Mouse (Mus musculus) hindbrain, postnatal 0 days (tissue): ENCODE data around the gene Ssr4. TPM values are rescaled to one million over a fixed set of nuclear protein-coding genes. Genes with fewer than 3 reads are reported as not detected.

ENCODE experiments used
- ATAC-seq: fragments of 200-750 bp; cut with Nextera tagmentation; 2 replicates; pipeline ENCODE4 v1.8.0; 2017; ENCODE audit warnings: mild to moderate bottlenecking, moderate TSS enrichment, moderate library complexity
- DNase-seq: peaks from one replicate; pipeline ENCODE4 v3.0.0-alpha.2; 2015; ENCODE audit warnings: low spot score
- H3K27ac ChIP-seq: fragments of 300-500 bp; sonication (generic); 2 replicates; pipeline ENCODE4 v1.5.1; 2014; ENCODE audit warnings: mild to moderate bottlenecking
- H3K27me3 ChIP-seq: fragments of 300-500 bp; sonication (generic); 2 replicates; pipeline ENCODE4 v1.6.1; 2014; ENCODE audit warnings: low read length, mixed read lengths; ENCODE audit not compliant: insufficient read depth
- H3K36me3 ChIP-seq: fragments of 300-500 bp; sonication (generic); 2 replicates; pipeline ENCODE4 v1.6.1; 2014; ENCODE audit warnings: low read length, mixed read lengths; ENCODE audit not compliant: insufficient read depth
- H3K4me1 ChIP-seq: fragments of 300-500 bp; sonication (generic); 2 replicates; pipeline ENCODE4 v1.6.1; 2014; ENCODE audit warnings: antibody characterized with exemption, low read length, mixed read lengths; ENCODE audit not compliant: insufficient read depth
- H3K4me2 ChIP-seq: fragments of 300-500 bp; sonication (generic); 2 replicates; pipeline ENCODE4 v1.6.1; 2014; ENCODE audit warnings: low read depth, mild to moderate bottlenecking, low read length, moderate library complexity, mixed read lengths
- H3K4me3 ChIP-seq: fragments of 300-500 bp; sonication (generic); 2 replicates; pipeline ENCODE4 v1.5.1; 2014; ENCODE audit warnings: low read length
- H3K9ac ChIP-seq: fragments of 300-500 bp; sonication (generic); replicated peaks from 2 replicates; pipeline ENCODE4 v1.6.1; 2014; ENCODE audit warnings: mild to moderate bottlenecking, low read length, moderate library complexity, mixed read lengths
- H3K9me3 ChIP-seq: fragments of 300-500 bp; sonication (generic); 2 replicates; pipeline ENCODE4 v1.6.1; 2016; ENCODE audit warnings: low read length, mixed read lengths
- CTCF ChIP-seq: IDR thresholded peaks from 2 replicates; pipeline ENCODE4 v1.5.1; 2016; ENCODE audit warnings: antibody characterized with exemption, control low read depth, low read depth
- WGBS: fragments of 180-500 bp; shearing (Covaris S2); extraction: QIAGEN DNeasy Blood & Tissue Kit; methylation state at CpG from one replicate; pipeline ENCODE4 v1.1.7; 2014; 5-methylcytosine and 5-hydroxymethylcytosine counted together
- polyA plus RNA-seq: library from polyadenylated mRNA; unstranded; fragments of >200 nt; fragmentation: Nextera tagmentation; extraction: Ambion mirVana; gene quantifications from 2 replicates; pipeline ENCODE4 v1.2.1, GENCODE M21; 2015
- total RNA-seq: library from RNA; depleted of rRNA; stranded (reverse); fragments of >200 nt; gene quantifications from 2 replicates; pipeline ENCODE4 v1.2.3, GENCODE M21; 2014

The Ssr4 gene
- total and polyA plus RNA-seq, 2 experiments from 2014 or later = 144 to 196 TPM

DNA sequence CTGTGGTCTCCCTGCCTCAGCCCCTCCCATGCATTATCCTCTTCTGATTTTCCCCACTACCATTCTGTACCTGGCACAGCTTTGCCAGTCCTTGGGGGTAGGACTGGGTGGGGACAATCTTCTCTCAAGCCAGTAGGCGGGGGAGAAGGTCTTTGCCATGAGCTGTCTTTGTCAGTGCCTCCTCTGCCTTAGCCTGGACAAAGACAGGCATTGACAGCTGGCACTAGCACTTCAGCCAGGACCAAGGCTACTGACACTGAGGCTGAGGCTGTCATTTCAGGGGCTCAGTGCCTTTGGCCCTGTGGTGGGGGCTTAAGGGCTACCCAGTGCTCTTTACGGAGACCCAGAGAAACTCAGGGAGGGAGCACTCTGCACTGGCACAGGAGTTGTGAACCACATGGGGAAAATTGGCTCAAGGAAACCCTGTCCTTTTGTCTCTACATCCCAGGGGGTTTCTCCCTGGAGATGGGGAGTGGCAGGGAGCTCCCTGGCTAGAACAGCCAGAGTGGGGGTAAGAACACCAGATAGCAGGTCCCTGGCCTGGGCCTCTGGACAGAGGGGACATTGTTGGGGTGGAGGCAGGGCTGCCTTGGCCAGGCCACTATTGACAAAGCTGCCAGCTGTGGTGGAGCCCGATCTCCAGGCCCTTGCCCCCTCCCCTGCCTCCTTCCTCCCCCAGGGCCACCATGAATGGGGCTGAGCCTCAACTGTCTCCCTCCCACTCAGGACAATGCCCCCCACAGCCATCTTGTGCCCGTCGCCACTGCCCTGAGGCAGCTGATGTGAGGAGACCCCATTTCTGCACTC lies 30.3 kb upstream of the Ssr4 start, which contains the start of gene Plxnb3:
Plxnb3 (plus strand) TSS at position 757 of the 807 bp plus-strand sequence.
- no peak for DNase-seq
- Histone ChIP-seq H3K4me3 (no peak within 1 kb of the TSS), H3K27me3 (no peaks in the 10 kb centered on the region), H3K27ac (peak within 1 kb of the TSS; percentile 20; the same call in 1 of the 2 replicates), H3K4me2 (no peak within 1 kb of the TSS), H3K9ac (no peak within 1 kb of the TSS), H3K4me1 (no peaks in the 10 kb centered on the region), H3K9me3 (no peaks in the 10 kb centered on the region), H3K36me3 (no peaks in the 10 kb centered on the region)
- 62% methylated on average over 5 of the region's 5 CpGs for WGBS
- ATAC-seq = peak; percentile 53
- TF ChIP-seq CTCF = no peak

DNA sequence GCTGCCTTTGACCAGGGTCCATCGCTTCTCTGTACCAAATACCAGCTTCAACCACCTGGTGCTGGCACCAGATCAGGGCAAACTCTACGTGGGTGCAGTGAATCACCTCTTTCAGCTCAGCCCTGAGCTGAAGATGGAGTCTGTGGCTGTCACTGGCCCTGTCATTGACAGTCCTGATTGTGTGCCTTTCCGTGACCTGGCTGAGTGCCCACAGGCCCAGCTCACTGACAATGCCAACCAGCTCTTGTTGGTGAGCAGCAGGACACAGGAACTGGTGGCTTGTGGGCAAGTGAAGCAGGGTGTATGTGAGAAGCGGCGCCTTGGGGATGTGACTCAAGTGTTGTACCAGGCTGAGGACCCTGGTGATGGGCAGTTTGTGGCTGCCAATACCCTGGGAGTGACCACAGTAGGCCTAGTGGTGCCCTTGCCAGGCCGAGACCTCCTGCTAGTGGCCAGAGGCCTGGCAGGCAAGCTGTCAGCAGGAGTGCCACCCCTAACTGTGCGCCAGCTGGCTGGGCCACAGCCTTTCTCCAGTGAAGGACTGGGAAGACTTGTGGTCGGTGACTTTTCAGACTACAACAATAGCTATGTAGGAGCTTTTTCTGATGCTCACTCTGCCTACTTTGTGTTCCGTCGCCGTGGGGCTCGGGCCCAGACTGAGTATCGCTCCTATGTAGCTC lies 28.1 kb upstream of the Ssr4 start:
- no peak overlapping the region for H3K9ac ChIP-seq
- peak; percentile 51 for DNase-seq
- no peaks in the 10 kb centered on the region for H3K36me3 ChIP-seq
- H3K27ac ChIP-seq = 0 out of 2 replicates have a peak overlapping the region, but pooled peaks have one; percentile 20
- H3K27me3 ChIP-seq = no peaks in the 10 kb centered on the region
- H3K4me1 ChIP-seq = no peaks in the 10 kb centered on the region
- TF ChIP-seq CTCF = no peak
- 60% methylated on average over 13 of the region's 13 CpGs for WGBS
- no peak overlapping the region for H3K4me2 ChIP-seq
- no peaks in the 10 kb centered on the region for H3K9me3 ChIP-seq
- H3K4me3 ChIP-seq = no peak overlapping the region
- peak; percentile 72 for ATAC-seq

DNA sequence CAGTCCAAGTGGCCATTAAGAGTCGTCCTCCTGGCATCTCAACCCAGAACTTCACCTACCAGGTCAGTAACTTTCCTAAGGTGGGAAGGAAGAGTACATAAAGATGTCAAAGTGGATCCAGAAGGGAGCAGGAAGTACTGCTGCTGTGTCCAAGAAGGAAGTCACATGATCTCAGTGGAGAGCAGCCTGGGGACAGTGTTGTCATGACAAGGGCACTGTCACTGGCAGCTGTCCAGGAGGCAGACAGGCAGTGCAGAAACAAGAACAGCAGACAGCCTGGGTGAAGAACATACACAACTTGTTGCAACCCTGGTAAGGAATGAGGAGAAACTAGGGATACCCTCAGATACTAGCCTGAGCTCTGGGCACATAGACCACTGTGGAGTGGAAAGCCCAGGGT lies 21.5 kb upstream of the Ssr4 start:
- TF ChIP-seq CTCF = no peak
- no peak overlapping the region for H3K4me2 ChIP-seq
- H3K4me1 ChIP-seq = no peaks in the 10 kb centered on the region
- peak; percentile 54 for DNase-seq
- H3K9ac ChIP-seq = no peak overlapping the region
- H3K4me3 ChIP-seq = no peak overlapping the region
- no peaks in the 10 kb centered on the region for H3K27me3 ChIP-seq
- no peaks in the 10 kb centered on the region for H3K9me3 ChIP-seq
- ATAC-seq = peak; percentile 60; the same call in 1 of the 2 replicates
- H3K36me3 ChIP-seq = no peaks in the 10 kb centered on the region
- no peak overlapping the region for H3K27ac ChIP-seq
- WGBS = 52% methylated on average over 1 of the region's 1 CpGs

- Histone ChIP-seq H3K4me1 (no peaks in the 10 kb centered on the region), H3K4me2 (no peak overlapping the region), H3K27me3 (no peaks in the 10 kb centered on the region), H3K36me3 (no peaks in the 10 kb centered on the region), H3K9me3 (no peaks in the 10 kb centered on the region), H3K27ac (no peak overlapping the region), H3K4me3 (no peak overlapping the region), H3K9ac (no peak overlapping the region)
- 72% methylated on average over 9 of the region's 9 CpGs for WGBS
- TF ChIP-seq CTCF = peak; percentile 62
- DNase-seq (no peak), ATAC-seq (no peak)
Observed at GRCm38 (mm10) chrX:73767267-73767666, 19.6 kb upstream of the Ssr4 start.

DNA sequence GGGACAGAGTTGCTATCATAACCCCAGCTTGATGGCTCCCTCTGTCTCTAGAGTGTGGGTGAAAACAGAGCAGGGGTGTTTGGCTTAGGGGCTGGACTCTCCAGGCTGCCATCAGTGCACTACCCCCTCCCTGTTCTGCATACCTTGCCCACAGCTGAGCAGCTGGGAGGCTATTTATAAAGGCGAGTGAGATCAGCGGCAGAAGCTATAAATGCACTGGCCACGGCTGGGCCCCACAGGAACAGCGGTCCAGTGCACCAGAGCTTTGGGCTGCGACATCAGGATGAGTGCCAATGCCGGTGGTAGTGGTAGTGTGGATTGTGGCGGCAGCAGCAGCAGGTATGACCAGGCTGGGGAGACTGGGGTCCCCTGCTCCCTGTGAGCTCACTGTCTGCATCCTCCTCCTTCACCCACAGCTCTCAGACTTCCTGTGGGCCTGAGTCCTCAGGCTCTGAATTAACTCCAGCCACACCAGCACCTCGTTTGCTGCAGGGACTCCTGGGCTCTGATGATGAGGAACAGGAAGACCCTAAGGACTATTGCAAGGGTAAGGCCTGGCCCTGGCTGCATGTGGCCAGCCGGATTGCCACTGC lies 12.6 kb upstream of the Ssr4 start, which contains the start of gene Srpk3:
Srpk3 (plus strand) TSS at position 238 of the 593 bp plus-strand sequence.
- WGBS = 60% methylated on average over 9 of the region's 9 CpGs
- Histone ChIP-seq H3K9ac (no peak within 1 kb of the TSS), H3K4me1 (no peaks in the 10 kb centered on the region), H3K4me2 (no peak within 1 kb of the TSS), H3K36me3 (peaks cover 8% of the 10 kb centered on the region; the same call in 1 of the 2 replicates), H3K4me3 (no peak within 1 kb of the TSS), H3K9me3 (no peaks in the 10 kb centered on the region), H3K27me3 (no peaks in the 10 kb centered on the region), H3K27ac (peak within 1 kb of the TSS; percentile 15; the same call in 1 of the 2 replicates)
- DNase-seq = no peak
- no peak for ATAC-seq
- TF ChIP-seq CTCF = no peak

GRCm38 (mm10) chrX:73774802-73775483 lies 11.9 kb upstream of the Ssr4 start:
- no peak overlapping the region for H3K4me2 ChIP-seq
- 66% methylated on average over 10 of the region's 10 CpGs for WGBS
- ATAC-seq = 0 out of 2 replicates have a peak, but pooled peaks have one; percentile 6

More at GRCm38 (mm10) chrX:73774802-73775483, 11.9 kb upstream of the Ssr4 start:
- Histone ChIP-seq H3K4me3 (no peak overlapping the region), H3K4me1 (no peaks in the 10 kb centered on the region), H3K27ac (no peak overlapping the region), H3K9me3 (no peaks in the 10 kb centered on the region), H3K36me3 (peaks cover 8% of the 10 kb centered on the region; the same call in 1 of the 2 replicates), H3K9ac (no peak overlapping the region), H3K27me3 (no peaks in the 10 kb centered on the region)
- DNase-seq = no peak
- TF ChIP-seq CTCF = no peak
